Mouse (Mus musculus) spleen, adult 18-20 months (tissue): Measurements from ENCODE around the gene Slc1a1.

Source experiments
- DNase-seq, 2 experiments: peaks; one replicate each; pipeline ENCODE4 v3.0.0; 2022; ENCODE audit warnings: mixed read lengths in 2 of 2

Gene Slc1a1

DNA sequence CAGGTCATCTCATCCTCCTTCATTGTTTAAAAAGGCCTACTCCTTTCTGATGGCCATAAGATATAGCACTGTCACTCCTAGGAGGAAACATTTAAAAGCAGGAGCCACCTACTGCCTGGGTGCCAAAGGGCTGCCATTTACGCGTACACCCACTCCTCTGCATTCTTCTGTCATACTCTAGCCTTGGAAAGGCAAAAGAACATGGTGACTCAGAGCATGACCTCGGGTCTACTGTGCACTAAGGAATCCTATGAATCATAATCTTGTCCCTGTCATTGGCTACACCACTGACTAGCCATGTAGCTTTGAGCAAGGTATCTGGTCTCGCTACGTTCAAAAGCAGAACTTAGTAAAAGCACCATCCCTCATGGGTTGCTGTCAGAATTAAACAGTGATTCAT, 91.5 kb downstream of the Slc1a1 start:
- no peak for DNase-seq

DNA sequence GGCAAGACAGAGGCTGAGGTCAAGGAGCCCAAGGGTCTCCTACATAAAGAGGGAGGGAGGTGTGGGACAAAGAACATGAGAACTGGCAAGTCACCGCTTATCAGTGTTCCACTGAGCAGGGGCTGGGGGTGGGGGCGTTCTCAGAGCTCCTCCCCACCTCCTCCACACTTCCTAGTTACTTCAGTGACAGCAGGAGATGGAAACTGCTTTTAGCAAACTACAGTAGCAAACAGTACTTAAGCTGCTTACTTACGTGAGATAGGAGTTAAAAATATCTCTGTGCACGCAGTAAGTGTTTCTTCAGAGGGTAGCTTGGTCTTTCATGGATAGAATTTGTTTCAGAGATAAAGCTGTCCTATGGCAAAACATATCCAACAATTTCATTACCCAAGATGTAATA, 92.5 kb downstream of the Slc1a1 start:
- DNase-seq, result no peak

GRCm38 (mm10) chr19:28929034-28929433, 94.2 kb downstream of the Slc1a1 start:
- no peak for DNase-seq

DNA sequence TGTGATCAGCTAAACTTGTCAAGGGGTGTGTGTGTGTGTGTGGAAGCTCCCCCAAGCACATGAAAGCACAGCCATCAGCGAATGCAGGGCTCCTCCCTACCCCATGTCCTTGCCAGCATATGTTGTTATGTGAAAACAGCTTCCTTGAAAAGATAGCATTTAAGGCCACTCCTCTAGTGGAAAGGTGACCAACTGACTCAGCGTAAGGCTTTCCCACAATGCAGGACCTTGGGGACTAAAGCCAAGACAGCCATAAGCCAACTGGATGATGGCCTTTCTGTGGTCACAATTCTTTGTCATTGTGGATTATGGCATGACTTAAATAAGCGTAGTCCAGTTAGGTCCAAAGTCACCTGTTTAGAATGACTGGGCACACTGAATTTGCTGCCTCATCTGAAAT, 100.0 kb downstream of the Slc1a1 start:
- DNase-seq, result no peak

- DNase-seq, result no peak
These were observed 105.5 kb downstream of the Slc1a1 start for GRCm38 (mm10) chr19:28940135-28940874.

GRCm38 (mm10) chr19:28941271-28941670, 106.4 kb downstream of the Slc1a1 start:
- no peak for DNase-seq

DNA sequence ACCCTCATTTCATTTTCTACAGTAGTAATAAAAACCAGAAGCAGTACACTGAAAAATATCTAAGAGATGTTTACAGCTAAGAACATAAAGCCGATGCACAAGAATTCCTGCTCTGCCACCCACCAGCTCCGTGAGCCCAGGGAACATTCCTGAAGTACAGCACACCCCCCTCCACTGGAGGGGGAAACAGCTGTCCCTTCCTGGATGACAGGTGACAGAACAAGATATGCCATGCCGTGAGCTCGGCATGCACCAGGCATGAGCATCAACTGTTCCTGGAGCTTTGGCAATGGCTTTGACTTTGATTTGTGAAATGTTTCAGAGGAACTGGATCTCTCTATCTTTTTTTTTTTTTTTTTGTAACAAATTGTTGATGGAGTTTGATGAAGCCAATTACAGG, 111.9 kb downstream of the Slc1a1 start:
- no peak for DNase-seq

DNA sequence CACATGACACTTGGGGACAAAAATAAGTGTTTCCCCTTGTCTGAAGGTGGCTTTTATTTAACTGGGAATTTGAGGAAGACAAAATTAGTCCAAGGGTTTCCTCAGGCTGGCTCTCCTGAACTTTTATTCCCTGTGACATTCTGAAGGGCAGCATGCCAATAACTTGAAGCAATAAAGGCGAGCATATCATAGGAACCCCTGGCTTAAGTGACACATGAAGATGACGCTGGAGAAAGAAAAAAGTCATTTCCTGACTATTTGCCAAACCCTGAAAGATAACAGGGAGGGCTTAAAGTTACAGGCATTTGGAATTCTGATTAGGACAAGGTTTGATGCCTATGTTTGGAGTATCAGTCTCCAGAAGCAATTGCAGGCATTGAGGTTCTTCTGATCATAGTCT, 112.5 kb downstream of the Slc1a1 start:
- no peak for DNase-seq

DNA sequence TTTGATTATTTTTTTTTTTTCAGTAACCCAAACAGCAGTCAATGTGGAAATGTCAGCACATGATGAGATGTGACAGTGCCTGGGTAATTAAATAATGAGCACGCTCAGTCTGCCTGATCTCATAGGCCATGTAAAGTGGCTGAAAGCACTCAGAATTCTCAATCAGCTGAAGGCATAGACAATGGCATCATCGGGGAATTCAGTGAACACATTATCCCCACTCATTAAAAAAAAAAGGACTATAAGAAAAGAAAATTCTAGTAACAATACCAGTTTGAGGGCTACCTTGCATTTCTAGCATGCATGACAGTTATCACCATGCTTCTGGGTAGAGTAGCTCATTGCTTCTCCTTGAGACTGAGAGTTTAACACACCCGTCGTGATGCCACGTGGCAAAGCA, 116.4 kb downstream of the Slc1a1 start:
- no peak for DNase-seq

DNA sequence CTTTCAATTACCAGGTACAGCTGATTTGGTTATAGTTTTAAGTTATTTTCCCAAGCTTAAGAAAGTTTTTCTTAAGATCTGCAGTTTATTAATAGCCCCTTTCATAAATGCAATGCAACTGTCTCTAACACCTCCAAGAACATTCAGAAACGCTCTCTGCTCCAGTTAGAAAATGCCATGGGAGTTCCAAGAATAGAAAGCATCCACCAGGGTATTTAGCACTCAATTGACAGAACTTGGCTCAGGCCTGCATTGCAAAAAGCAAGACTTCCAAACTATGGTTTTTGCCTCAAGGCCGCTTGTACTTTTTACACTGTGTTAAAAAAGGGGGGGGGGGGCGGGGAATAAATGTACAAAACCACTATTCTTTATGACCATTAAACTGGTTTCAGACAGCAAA, 128.3 kb downstream of the Slc1a1 start:
- DNase-seq, result no peak

DNA sequence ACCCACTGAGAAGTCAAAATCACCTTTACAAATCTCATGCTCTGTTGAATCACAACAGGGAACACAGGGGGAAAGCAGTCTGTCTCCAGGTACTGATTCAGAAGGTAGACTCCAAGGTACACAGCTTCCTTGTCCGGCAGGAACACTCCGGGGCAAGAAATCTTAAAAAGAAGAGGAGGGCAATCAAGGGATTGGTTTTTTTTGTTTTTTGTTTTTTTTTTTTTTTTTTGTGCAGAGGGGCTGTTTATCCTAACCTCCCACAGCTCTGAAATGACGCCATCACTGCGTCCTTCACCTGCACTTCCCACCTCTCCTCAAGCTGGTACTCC, 128.6 kb downstream of the Slc1a1 start:
- no peak for DNase-seq
